Mouse (Mus musculus) right cerebral cortex, adult 18-20 months (tissue): ENCODE results near the gene Lgals7.
A peak's percentile ranks its signal among the peaks of the same experiment; 100 is the strongest.
"Not testable (repeated sequence)": the region's sequence is repeated elsewhere in the genome, so short reads cannot be mapped to it uniquely, and the experiment has no call there.

Experiments used
- DNase-seq: peaks from one replicate; pipeline ENCODE4 v3.0.0; 2022; ENCODE audit warnings: mixed read lengths

Lgals7 gene

GRCm38 (mm10) chr7:28879606-28880005 lies 16.0 kb downstream of the Lgals7 start:
- no peak for DNase-seq

- no peak for DNase-seq
Measured at GRCm38 (mm10) chr7:28880554-28880953, 16.9 kb downstream of the Lgals7 start.

GRCm38 (mm10) chr7:28881199-28881598 lies 17.5 kb downstream of the Lgals7 start, which contains the start of gene Capn12:
Capn12 (plus strand) TSS chr7:28881422.
- DNase-seq, result no peak

GRCm38 (mm10) chr7:28883039-28883438 lies 19.4 kb downstream of the Lgals7 start:
- DNase-seq, result no peak

- DNase-seq, result not testable (repeated sequence)
Measured at GRCm38 (mm10) chr7:28883704-28884103, 20.1 kb downstream of the Lgals7 start.

DNA sequence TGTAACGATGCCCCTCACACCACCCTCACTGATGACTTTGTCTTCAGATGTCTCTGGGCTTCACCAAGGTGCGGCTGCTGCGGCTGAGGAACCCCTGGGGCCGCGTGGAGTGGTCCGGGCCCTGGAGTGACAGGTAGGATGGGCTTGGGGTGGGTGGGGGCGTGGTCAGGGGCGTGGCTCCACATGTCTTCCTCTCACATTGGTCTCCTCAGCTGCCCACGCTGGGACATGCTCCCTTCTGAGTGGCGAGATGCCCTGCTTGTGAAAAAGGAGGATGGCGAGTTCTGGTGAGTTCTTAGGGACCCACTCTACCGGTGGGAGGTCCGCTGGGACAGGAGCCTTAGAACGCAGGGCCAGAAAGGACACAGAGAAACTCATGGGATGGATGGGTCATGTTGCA lies 22.8 kb downstream of the Lgals7 start:
- DNase-seq, result no peak

- DNase-seq, result no peak
Measured at GRCm38 (mm10) chr7:28888701-28889161, 25.1 kb downstream of the Lgals7 start.

DNA sequence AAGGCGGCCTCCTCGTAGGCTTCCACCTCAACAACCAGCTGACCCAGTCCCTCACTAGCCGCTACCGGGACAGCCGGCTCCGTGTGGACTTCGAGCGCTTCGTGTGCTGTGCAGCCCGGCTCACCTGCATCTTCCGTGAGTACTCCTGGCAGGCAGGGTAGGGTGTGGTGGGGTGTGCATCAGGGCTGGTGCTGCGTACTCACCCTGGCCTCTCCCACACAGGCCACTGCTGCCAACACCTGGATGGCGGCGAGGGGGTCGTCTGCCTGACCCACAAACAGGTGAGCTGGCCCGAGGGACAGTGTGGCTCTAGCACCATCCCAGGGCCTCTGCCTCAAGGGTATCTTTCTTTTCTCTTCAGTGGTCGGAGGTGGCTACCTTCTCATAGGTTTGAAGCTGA lies 28.9 kb downstream of the Lgals7 start:
- no peak for DNase-seq

DNA sequence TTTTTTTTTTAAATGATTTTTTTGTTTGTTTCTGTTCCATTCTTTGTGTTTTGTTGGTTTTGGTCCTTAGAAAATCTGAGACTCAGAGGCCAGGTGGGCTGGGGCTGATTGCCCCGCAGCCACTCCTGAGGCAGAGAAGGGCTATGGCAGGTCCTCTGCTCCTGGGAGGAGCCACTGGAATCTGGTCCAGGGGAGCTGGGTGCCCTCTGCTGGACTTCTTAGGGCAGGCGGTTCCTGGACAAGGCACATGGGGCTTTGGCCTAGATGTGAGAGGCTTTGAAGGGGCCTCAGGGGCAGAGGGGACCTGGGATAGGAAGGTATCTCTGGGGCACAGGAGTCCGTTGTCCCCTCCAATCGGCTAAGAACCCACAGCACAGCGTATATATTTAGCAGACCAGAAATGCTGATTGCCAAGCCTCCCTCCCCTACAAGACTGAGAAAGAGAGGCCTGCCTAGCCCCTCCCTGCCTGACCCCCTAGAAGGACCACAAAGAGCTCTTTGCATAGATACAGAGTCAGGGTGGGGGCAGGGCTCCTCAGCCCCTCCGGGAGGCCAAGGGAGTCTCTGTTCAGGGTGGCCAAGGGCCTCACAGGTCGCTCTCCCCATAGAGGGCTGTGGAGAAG lies 30.1 kb downstream of the Lgals7 start:
- no peak for DNase-seq

DNA sequence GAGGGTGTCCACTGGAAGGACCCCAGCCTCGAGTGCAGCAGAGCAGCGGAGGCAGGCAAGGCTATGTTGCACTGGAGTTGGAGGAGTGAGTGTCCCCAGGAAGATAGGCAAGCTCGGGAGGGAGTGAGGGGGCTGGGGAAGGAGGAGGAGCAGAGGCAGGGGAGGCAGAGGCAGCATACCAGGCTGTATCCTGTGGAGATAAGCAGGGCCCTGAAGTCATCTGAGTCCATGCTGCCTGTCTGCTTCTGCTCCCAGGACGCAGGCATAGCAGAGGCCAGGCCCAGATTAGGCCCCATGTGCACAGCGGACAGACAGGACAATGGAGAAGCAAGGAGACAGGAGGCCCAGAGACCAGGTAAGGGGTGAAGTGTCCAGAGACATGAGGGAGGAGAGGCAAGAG lies 31.3 kb downstream of the Lgals7 start:
- DNase-seq, result no peak

DNA sequence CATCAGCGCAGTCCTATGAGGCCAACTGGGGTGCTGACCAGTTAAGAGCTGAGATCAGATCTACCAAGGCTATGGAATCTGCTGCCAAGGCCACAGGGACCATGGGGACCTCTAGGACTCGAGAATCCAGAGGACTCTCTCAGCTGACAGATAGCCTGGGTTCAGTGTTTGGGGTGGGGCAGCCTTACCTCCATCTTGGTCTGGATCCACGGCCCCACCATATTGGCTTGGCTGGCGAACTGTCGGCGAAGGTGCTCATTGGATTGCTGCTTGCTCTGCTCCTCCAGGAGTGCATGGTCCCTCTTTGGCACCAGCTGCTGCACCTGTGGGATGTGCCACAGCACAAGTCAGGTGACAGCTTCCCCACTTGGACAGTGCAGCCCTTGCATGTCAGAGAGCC lies 34.0 kb downstream of the Lgals7 start:
- no peak for DNase-seq

- no peak for DNase-seq
Measured at GRCm38 (mm10) chr7:28899972-28900371, 36.3 kb downstream of the Lgals7 start.

DNA sequence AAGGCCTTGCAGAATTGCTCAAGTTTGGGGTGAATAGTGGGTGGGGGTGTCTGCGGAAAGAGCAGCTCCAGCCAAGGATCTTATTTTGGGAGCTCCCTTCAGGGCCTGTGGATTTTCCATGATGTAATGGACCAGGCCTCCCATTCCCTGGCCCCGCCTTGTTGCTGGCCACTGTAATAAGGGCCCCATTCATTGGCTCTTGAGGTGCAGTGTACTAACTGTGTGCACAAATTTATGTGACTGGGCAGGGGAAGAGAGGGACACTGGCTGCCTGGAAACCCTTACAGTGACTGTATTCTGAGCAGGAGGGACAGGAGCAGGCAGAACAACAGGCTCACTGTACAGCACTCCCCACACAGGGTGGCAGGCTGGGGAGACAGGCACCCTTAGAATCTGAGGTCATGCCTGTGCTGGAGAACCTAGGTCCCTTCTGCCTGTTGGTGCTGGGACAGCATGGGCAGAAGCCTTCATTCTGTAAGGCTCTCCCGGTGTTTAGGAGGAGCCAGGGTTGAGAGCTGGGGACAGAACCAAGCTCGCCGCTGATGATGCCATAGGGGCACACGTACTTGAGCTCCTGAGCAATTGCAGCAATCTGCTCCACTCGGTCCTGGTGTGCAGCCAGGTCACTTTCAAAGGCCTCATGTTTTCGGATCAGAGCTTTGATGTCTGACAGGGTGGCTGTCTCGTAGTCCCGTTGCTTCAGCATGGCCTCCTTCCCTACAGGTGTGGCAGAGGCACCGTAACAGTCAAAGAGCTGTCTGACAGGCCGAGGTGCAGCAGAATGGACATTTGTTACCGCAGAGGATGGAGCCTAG lies 37.9 kb downstream of the Lgals7 start:
- DNase-seq, result peak; percentile 58

- no peak for DNase-seq
Measured at GRCm38 (mm10) chr7:28902180-28902579, 38.5 kb downstream of the Lgals7 start.

GRCm38 (mm10) chr7:28902809-28903208 lies 39.2 kb downstream of the Lgals7 start:
- DNase-seq, result peak; percentile 86

DNA sequence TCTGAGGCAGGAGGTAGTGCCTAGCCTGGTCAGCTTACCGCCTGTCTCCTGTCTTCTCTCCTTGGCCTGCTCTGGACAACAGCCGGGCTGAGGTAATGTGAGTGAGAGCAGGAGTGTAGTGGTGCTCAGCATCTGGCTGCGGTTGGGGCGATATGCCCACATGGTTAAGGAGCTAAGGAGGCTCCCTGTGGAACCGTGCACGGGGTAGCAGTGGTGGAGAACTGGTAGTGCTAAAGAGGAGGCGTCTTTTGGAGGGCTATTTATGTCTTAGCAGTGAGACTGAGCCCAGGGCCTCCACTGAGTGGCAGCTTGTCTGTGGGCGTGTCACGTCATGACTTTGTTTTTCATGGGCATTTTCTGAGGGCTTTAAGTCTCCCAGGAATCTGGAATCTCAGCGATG lies 40.1 kb downstream of the Lgals7 start:
- peak; percentile 92 for DNase-seq

DNA sequence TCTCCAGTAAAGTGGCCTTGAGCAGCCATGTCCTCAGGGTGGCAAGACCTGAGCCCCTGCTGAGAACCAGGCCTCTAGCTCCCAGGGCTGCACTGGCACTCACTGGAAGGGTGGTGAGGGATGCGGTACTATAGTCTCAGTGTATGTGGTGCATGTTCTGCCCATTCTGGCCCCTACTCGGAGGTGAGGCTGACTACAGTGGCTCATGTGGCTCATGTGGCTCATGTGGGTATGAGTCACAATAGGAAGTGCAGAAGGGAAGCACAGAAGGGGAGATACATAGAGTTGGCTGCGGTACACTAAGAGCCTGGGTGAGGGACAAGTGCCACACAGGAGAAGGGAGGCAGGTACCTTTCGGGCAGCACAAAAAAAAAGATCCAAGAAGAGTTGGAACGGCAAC lies 43.5 kb downstream of the Lgals7 start:
- no peak for DNase-seq

- no peak for DNase-seq
Measured at GRCm38 (mm10) chr7:28911632-28912031, 48.0 kb downstream of the Lgals7 start.

DNA sequence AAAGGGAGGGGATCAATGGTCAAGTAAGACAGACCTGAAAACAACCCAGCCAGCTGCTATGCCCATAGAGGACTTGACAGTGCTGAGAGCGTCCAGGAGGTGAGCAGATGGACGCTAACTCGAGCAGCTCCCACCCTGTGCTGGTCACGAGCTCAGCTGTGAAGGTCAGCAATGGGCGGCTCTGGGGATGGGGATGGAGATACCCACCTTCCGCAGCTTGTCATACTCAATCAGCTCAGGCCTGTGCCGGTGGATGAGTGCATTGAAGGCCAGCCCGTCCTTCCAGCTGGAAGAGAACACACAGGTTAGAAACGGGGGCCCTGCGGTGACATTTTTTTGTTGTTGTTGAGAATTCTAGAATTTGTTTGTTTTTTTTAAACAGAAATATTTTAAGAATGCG lies 49.5 kb downstream of the Lgals7 start:
- no peak for DNase-seq
